Mouse (Mus musculus) G1E (cell line): Measurements from ENCODE around the gene Lrpap1.

ENCODE experiments used
- CTCF ChIP-seq: IDR thresholded peaks from 2 replicates; pipeline ENCODE4 v1.5.1; 2012; ENCODE audit warnings: low read depth, low read length, inconsistent platforms, mixed read lengths
- GATA1 ChIP-seq: IDR thresholded peaks from 2 replicates; pipeline ENCODE4 v1.6.1; 2012; ENCODE audit warnings: borderline replicate concordance, low read length, inconsistent platforms, mixed read lengths
- POLR2AphosphoS5 ChIP-seq: IDR thresholded peaks from 2 replicates; pipeline ENCODE4 v1.6.1; 2012; ENCODE audit warnings: low read depth, low read length, inconsistent platforms; ENCODE audit not compliant: insufficient replicate concordance
- TAL1 ChIP-seq: conservative IDR thresholded peaks from 2 replicates; pipeline ENCODE4 v1.6.1; 2012; ENCODE audit warnings: low read depth, low read length, inconsistent platforms, mixed read lengths

GRCm38 (mm10) chr5:35131773-35132172 lies 26.2 kb upstream of the Lrpap1 start:
- TF ChIP-seq GATA1 (no peak), CTCF (peak; percentile 87), POLR2AphosphoS5 (no peak), TAL1 (no peak)
